Mouse (Mus musculus) ES-E14 (cell line): Measurements from ENCODE around the gene Gjd3. TPM values are rescaled to one million over a fixed set of nuclear protein-coding genes. Genes with fewer than 3 reads are reported as not detected.

ENCODE experiments used
- DNase-seq: peaks from one replicate; pipeline ENCODE4 v3.0.0-alpha.2; 2013; ENCODE audit warnings: low read depth, low spot score
- H3K27ac ChIP-seq: 2 replicates; pipeline ENCODE4 v1.5.1; 2012; ENCODE audit warnings: low read depth, mild to moderate bottlenecking, low read length, moderate library complexity, mixed read lengths; ENCODE audit not compliant: poor library complexity, insufficient read depth, severe bottlenecking
- H3K36me3 ChIP-seq: 2 replicates; pipeline ENCODE4 v1.6.1; 2012; ENCODE audit warnings: mild to moderate bottlenecking, low read length, moderate library complexity, mixed read lengths; ENCODE audit not compliant: control insufficient read depth, poor library complexity, insufficient read depth, severe bottlenecking
- H3K4me1 ChIP-seq, 2 experiments: fragments of 150-350 bp in 1 of 2; sonication (generic) in 1 of 2; 2 replicates each; pipeline ENCODE4 v1.6.1; 2012; ENCODE audit warnings: low read length in 2 of 2, mild to moderate bottlenecking in 1 of 2, mixed read lengths in 1 of 2; ENCODE audit not compliant: control insufficient read depth in 2 of 2, insufficient read depth in 2 of 2, poor library complexity in 1 of 2
- H3K4me3 ChIP-seq, 2 experiments: fragments of 150-350 bp in 1 of 2; sonication (generic) in 1 of 2; 2 replicates each; pipeline ENCODE4 v1.5.1; 2012; ENCODE audit warnings: low read length in 2 of 2, low read depth in 1 of 2, mild to moderate bottlenecking in 1 of 2, mixed read lengths in 1 of 2; ENCODE audit not compliant: insufficient read depth in 1 of 2, poor library complexity in 1 of 2, severe bottlenecking in 1 of 2
- H3K9ac ChIP-seq: 2 replicates; pipeline ENCODE4 v1.6.1; 2012; ENCODE audit warnings: low read depth, mild to moderate bottlenecking, low read length, mixed read lengths; ENCODE audit not compliant: poor library complexity, insufficient read depth, severe bottlenecking
- H3K9me3 ChIP-seq: fragments of 150-350 bp; sonication (generic); 2 replicates; pipeline ENCODE4 v1.6.1; 2012; ENCODE audit warnings: low read depth, mild to moderate bottlenecking, low read length; ENCODE audit not compliant: control insufficient read depth, insufficient read depth
- CHD2 ChIP-seq: IDR thresholded peaks from 2 replicates; pipeline ENCODE4 v1.6.1; 2014; ENCODE audit warnings: mild to moderate bottlenecking, low read depth, low read length, inconsistent platforms
- HCFC1 ChIP-seq: IDR thresholded peaks from 2 replicates; pipeline ENCODE4 v1.6.1; 2012; ENCODE audit warnings: low read length, inconsistent platforms, borderline replicate concordance; ENCODE audit not compliant: insufficient read depth
- MAFK ChIP-seq: IDR thresholded peaks from 2 replicates; pipeline ENCODE4 v1.6.1; 2014; ENCODE audit warnings: mild to moderate bottlenecking, low read depth, low read length, inconsistent platforms; ENCODE audit not compliant: insufficient read depth
- ZC3H11A ChIP-seq: IDR thresholded peaks from 2 replicates; pipeline ENCODE4 v1.6.1; 2012; ENCODE audit warnings: low read depth, mild to moderate bottlenecking, inconsistent platforms, low read length, borderline replicate concordance
- ZNF384 ChIP-seq: IDR thresholded peaks from 2 replicates; pipeline ENCODE4 v1.6.1; 2012; ENCODE audit warnings: low read depth, low read length, inconsistent platforms
- in situ Hi-C, 2 experiments: fragments of 600-800 bp; cut with MboI; formaldehyde crosslinking; loops; one replicate each; pipeline ENCODE4 v1.15.1; 2025; ENCODE audit warnings: low sequenced_read_pairs in 2 of 2, inconsistent platforms in 1 of 2; ENCODE audit not compliant: unreplicated experiment in 2 of 2
- total RNA-seq: library from RNA; depleted of rRNA; stranded (reverse); fragments of 300-350 nt; gene quantifications from 2 replicates; pipeline ENCODE4 v1.2.3, GENCODE M21; 2012; rRNA removed

Gene Gjd3
- total RNA-seq, 1 experiment, result 0.27 TPM

DNA sequence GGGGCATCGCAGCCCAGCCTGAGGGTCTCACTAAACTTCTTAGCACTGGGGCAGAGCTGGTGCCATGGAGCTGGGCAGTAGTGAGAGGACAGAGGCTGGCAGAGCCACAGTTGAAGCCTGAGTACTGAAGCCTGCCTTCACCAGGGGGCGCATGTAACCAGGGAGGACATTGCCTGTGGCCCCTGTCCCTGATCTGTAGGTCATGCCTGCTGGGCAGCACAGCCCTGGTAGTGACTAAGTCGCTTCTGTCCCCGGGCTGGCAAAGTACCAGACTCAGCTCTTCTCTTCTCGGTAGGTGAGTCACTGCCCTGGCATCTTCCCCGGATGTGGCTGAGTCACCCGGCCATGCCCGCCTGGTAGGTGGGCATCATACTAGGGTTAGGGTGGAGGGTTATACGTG is 49.7 kb downstream of the Gjd3 start:
- no peak for DNase-seq
- Histone ChIP-seq H3K27ac (no peak overlapping the region), H3K9ac (no peak overlapping the region), H3K9me3 (no peaks in the 10 kb centered on the region), H3K4me3 (no peak overlapping the region; a peak in 1 of 4 replicates), H3K36me3 (no peaks in the 10 kb centered on the region), H3K4me1 (peaks cover 5 to 39% of the 10 kb centered on the region in 2 experiments; a peak in 2 of 4 replicates)
- in situ Hi-C loops, result no loop called here
- no peak for TF ChIP-seq HCFC1
- no peak for TF ChIP-seq ZNF384
- TF ChIP-seq MAFK, result no peak
- TF ChIP-seq CHD2, result no peak

- Histone ChIP-seq H3K27ac (no peak overlapping the region), H3K9me3 (no peaks in the 10 kb centered on the region), H3K4me3 (no peak overlapping the region; a peak in 1 of 4 replicates), H3K36me3 (no peaks in the 10 kb centered on the region), H3K9ac (no peak overlapping the region), H3K4me1 (peaks cover 5 to 42% of the 10 kb centered on the region in 2 experiments; a peak in 3 of 4 replicates)
- TF ChIP-seq ZNF384, result no peak
- TF ChIP-seq ZC3H11A, result no peak
- TF ChIP-seq HCFC1, result no peak
- TF ChIP-seq MAFK, result no peak
- TF ChIP-seq CHD2, result no peak
- no peak for DNase-seq
- in situ Hi-C loops, result no loop called here
These were observed 50.3 kb downstream of the Gjd3 start for GRCm38 (mm10) chr11:98932293-98933091.

Other genes with a start within 250 kb of the Gjd3 start
- gene Thra, start 242.4 kb downstream of the Gjd3 start, total RNA-seq, result 7.7 and 9.0 TPM in 2 replicates
- 2.9 and 3.3 TPM in 2 replicates for gene Nr1d1, start 207.7 kb downstream of the Gjd3 start, total RNA-seq
- gene Msl1, start 187.5 kb downstream of the Gjd3 start, total RNA-seq, result 18.3 and 27.1 TPM in 2 replicates
- gene Casc3, start 178.1 kb downstream of the Gjd3 start, total RNA-seq, result 11.7 and 14.6 TPM in 2 replicates
- 0.98 and 1.4 TPM in 2 replicates for gene Rapgefl1, start 146.2 kb downstream of the Gjd3 start, total RNA-seq
- 4.7 and 5.8 TPM in 2 replicates for gene Wipf2, start 119.4 kb downstream of the Gjd3 start, total RNA-seq
- gene Cdc6, start 75.2 kb downstream of the Gjd3 start, total RNA-seq, result 32.7 and 51.3 TPM in 2 replicates
- 25.8 and 30.1 TPM in 2 replicates for gene Rara, start 55.2 kb downstream of the Gjd3 start, total RNA-seq
- 353 and 381 TPM in 2 replicates for gene Top2a, start 41.2 kb upstream of the Gjd3 start, total RNA-seq
- 31.5 and 38.8 TPM in 2 replicates for gene Igfbp4, start 58.2 kb upstream of the Gjd3 start, total RNA-seq
- 1.1 and 1.2 TPM in 2 replicates for gene Tns4, start 106.3 kb upstream of the Gjd3 start, total RNA-seq
- gene Ccr7, start 172.1 kb upstream of the Gjd3 start, total RNA-seq, result 0.58 and 1.4 TPM in 2 replicates
- 85.4 and 130 TPM in 2 replicates for gene Smarce1, start 248.0 kb upstream of the Gjd3 start, total RNA-seq